Mouse (Mus musculus): ENCODE data around the gene Dock4.
A peak's percentile ranks its signal among the peaks of the same experiment; 100 is the strongest.
"Not testable (repeated sequence)": the region's sequence is repeated elsewhere in the genome, so short reads cannot be mapped to it uniquely, and the experiment has no call there.

Gene Dock4

GRCm38 (mm10) chr12:40818046-40818708 lies 372.4 kb downstream of the Dock4 start:
- no peak for DNase-seq (ENCODE audit: low spot score in 2 of 2)

GRCm38 (mm10) chr12:40823631-40824030 lies 377.9 kb downstream of the Dock4 start:
- no peak for DNase-seq (ENCODE audit: low spot score in 2 of 2)

DNA sequence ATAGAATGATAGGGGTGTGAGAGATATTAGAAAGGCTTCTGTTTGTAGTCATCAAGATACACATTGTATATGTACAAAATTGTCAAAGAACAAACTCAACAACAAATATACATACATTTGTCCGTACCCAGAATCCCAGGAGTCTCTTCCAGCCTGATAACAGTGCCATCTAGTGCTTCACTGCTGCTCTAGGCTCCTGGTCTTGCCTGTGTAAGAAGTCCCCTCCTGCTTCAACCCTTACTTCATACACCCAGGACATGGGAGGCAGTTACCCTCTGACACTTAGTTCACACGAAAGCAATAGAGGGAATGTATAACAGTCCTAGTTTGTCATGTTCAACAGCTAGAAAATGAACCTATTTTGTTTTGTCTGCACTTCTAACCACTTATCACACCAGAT lies 378.5 kb downstream of the Dock4 start:
- no peak for DNase-seq (ENCODE audit: low spot score in 2 of 2)

DNA sequence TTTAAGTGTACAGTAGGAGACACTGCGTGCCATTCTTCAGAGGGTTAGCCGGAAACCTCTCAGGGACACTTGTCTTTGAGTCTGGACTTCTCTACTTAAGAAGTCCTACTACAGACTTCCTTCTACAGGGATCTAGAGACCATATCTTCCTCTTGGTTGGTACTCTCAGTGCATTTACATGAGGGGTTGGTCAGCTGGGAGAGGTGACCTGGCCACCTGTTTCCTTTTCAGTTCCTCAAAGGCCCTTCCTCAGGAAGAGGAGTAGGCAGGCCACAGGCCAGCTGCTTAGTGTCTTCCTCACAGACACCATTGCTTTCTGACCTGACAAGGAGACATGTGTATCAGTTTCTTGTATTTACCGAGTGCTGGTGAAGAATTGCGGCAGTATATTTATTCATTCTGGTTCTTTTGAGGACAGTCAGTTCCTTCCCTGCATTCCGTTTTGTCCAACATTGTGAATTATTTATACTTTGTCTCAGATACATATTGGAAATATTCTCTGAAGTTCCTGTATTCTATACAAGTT lies 380.2 kb downstream of the Dock4 start:
- DNase-seq (ENCODE audit: low spot score in 2 of 2) = no peak

GRCm38 (mm10) chr12:40826491-40826890 lies 380.7 kb downstream of the Dock4 start:
- no peak for DNase-seq (ENCODE audit: low spot score in 2 of 2)

DNA sequence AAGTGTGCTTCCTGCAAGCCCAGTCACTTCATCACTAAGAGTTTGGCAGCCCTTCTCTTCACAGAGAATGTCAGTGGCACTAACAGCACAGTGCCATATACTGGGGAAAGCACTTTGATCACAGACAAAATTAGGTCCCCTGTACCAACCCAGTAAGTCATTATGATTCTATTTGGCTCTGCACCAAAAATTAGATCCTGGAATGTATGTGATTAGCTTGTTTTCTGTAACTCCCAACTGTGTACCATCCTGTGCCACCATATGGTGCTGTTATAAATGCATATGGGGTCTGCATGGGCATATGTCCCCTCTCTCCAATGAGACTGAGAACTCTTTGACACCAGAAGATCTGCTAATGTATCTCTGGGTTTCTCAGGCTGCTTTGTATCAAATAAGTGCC lies 382.3 kb downstream of the Dock4 start:
- DNase-seq (ENCODE audit: low spot score in 2 of 2) = no peak

DNA sequence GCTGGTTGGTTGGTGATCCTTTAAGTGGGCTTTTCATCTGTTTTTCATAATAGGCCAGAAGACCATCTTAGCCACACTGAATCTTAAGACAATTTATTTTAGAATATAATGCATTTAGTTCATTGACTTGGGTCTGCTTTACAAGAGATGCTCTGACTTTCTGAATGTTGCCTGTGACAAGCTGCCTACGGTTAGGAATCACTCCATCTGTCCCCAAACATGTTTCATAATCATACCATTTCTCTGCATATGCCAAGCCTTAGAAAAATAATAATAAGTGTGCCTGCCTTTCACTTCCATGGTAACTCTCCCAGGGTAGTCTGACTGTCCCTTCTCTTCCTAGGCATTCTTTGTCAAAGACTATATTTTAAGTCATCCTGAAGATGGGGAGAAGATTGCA lies 383.5 kb downstream of the Dock4 start:
- DNase-seq (ENCODE audit: low spot score in 2 of 2) = no peak

GRCm38 (mm10) chr12:40832157-40832556 lies 386.4 kb downstream of the Dock4 start:
- peak; percentile 66 to 72 for DNase-seq (ENCODE audit: low spot score in 2 of 2)

GRCm38 (mm10) chr12:40836924-40837323 lies 391.2 kb downstream of the Dock4 start:
- no peak for DNase-seq (ENCODE audit: low spot score in 2 of 2)

DNA sequence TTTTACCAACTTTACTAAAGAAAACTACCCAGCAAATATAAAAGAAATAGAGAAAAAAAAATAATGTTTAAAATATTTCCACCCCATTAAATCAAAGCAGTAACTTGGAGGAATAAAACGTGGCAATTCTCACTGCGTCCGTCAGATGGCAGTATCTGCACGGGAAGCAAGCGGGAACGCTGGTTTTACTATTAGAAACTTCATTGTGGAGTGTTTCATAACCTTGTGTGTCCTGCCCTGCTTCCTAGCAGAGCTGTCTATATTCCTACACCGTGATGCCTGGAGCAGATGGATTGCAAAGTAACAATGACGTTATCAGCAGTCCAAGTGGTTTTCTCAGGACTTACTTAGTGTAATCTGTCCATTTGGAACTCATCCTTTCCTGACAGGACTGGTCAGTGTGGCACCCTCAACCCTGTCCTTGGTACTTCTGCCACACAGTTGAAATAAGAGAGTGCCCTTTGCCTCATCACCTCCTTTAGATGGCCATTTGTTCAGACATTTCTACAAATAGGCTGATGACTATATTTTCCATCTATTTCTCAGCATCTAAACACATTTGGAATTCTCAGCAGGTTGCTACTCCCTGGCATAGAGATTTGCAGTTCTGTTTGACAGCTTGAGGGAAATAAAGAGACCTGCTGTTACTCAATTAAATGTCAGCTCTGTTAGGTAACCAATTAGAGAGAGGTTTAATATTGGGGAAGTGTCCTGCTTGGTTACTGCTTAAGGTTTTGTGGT lies 392.0 kb downstream of the Dock4 start:
- peak; percentile 81 to 89 for DNase-seq (ENCODE audit: low spot score in 2 of 2)

- peak in 1 of 2 experiments; percentile 39 for DNase-seq (ENCODE audit: low spot score in 2 of 2)
Measured at GRCm38 (mm10) chr12:40838338-40838695, 392.6 kb downstream of the Dock4 start.

DNA sequence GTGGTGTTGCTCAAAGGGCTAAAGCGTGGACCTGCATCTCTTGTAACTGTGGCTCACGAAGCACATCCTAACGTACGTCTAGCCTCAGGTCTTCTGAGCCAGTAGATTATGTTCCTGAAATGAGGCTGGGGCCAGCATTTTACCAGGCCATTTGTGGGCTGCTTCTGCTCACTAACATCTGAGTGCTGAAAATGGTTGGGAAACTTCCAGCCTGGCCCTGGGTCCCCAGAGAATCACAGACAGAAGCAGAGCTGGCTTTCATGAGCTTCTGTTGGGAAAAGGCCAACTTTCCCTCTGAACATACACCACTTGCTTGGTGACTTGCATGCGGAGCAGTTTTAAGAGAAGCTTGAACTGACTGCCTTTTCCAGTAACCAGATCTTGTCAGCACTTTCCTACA lies 393.2 kb downstream of the Dock4 start:
- DNase-seq (ENCODE audit: low spot score in 2 of 2) = peak; percentile 54 to 63

GRCm38 (mm10) chr12:40839817-40840216 lies 394.1 kb downstream of the Dock4 start:
- no peak for DNase-seq (ENCODE audit: low spot score in 2 of 2)

GRCm38 (mm10) chr12:40842251-40842988 lies 396.7 kb downstream of the Dock4 start:
- DNase-seq (ENCODE audit: low spot score in 2 of 2) = no peak

DNA sequence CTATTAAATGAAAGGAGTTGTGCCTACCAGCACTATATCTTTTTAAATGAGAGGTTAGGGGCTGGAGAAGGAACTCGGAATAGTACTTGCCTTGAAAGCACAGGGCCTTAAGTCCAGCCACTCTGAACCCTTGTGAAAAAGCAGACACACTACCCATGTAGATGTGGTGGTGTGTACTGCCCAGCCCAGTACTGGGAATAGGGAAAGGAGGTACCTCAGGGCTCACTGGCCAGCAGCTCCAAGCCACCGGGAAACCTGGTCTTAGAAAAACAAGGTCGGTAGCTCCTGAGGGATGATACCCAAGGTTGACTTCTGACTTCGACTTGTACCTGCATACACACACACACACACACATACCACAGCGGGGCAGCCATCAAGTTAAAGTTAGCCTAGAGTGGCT lies 397.2 kb downstream of the Dock4 start:
- DNase-seq (ENCODE audit: low spot score in 2 of 2) = no peak

DNA sequence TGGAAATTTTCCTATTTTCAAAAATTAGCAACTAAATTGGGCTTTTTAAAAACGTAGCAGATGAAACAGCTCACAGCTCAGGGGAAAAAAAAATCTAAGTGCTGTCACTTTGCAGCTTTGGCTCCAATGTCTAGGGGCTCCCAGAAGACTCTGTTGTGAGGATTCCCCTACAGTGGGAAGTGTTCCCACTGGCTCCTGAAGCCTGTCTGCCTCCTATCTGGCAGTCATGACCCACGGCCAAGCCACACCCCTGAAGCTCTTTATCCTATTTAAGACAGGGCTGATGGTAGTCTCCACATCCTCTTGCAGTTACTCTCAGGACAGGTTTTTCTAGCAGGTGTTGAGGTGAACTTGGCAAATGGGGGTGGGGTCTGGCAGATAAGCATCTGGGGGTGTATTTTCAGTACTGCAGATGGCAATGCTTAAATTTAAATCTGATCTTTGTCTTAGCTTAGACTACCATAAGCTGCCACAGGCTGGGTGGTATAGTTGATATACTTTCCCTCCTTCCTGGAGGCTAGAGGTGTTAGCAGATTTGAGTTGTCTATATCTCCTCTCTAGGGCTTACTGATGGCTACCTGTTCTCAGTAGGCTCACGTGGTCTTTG lies 397.8 kb downstream of the Dock4 start:
- peak; percentile 26 to 48 for DNase-seq (ENCODE audit: low spot score in 2 of 2)

DNA sequence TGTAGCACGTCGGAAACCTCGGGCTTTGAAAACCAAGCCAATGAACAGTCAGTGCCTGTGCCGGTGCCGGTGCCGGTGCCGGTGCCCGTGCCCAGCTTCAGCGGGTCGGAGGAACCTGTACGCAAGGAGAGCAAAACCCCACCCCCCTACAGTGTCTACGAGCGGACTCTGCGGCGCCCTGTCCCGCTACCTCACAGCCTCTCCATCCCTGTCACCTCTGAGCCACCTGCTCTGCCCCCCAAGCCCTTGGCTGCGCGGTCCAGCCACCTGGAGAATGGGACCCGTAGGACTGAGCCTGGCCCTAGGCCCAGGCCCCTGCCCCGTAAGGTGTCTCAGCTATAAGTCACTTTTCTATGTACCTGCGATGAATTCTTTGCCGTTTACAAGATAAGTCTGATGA lies 398.6 kb downstream of the Dock4 start:
- DNase-seq (ENCODE audit: low spot score in 2 of 2) = no peak

- no peak for DNase-seq (ENCODE audit: low spot score in 2 of 2)
Measured at GRCm38 (mm10) chr12:40854705-40855367, 409.1 kb downstream of the Dock4 start.

- no peak for DNase-seq (ENCODE audit: low spot score in 2 of 2)
Measured at GRCm38 (mm10) chr12:40857466-40857865, 411.7 kb downstream of the Dock4 start.

DNA sequence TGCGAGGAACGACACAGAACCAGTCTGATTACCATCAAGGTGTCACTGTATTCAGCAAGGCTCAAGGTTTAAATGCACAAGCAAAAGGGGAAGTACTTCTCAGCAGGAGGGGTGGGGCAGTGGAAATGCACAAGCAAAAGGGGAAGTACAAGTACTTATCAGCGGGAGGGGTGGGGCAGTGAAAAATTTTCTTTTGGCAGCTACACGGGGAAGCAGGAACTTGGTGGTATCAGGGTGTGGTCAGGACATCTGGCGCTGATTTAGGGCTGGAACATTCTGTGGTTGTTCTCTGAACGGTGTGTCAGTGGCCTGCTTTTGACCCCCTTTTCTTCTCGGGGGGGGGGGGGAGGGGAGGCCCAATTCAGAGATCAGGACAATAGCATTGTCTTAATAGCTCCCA lies 413.0 kb downstream of the Dock4 start:
- not testable (repeated sequence) for DNase-seq (ENCODE audit: low spot score in 2 of 2)

- no peak for DNase-seq (ENCODE audit: low spot score in 2 of 2)
Measured at GRCm38 (mm10) chr12:40870387-40870786, 424.6 kb downstream of the Dock4 start.

- no peak for DNase-seq (ENCODE audit: low spot score in 2 of 2)
Measured at GRCm38 (mm10) chr12:40872716-40873115, 427.0 kb downstream of the Dock4 start.
